Mouse (Mus musculus) CD4-positive helper T cell, adult 2 months (primary cell): ENCODE measurements at regions not wholly inside any gene's neighbourhood (a gene's known extent, or its start where the extent isn't known, plus 50 kb on each side); places are given as distances from the start of the nearest gene placed in this dataset.
"Not testable (repeated sequence)": the region's sequence is repeated elsewhere in the genome, so short reads cannot be mapped to it uniquely, and the experiment has no call there.

Experiments used
- DNase-seq: peaks from one replicate; pipeline ENCODE4 v3.0.0-alpha.2; 2012; ENCODE audit warnings: low read depth, missing footprints, low spot score

GRCm38 (mm10) chr17:49278973-49279727, 149.0 kb upstream of the Mocs1 start:
- no peak for DNase-seq

- DNase-seq = no peak
Measured at GRCm38 (mm10) chr17:49281344-49281743, 146.8 kb upstream of the Mocs1 start.

GRCm38 (mm10) chr17:49282498-49282897, 145.7 kb upstream of the Mocs1 start:
- DNase-seq = no peak

DNA sequence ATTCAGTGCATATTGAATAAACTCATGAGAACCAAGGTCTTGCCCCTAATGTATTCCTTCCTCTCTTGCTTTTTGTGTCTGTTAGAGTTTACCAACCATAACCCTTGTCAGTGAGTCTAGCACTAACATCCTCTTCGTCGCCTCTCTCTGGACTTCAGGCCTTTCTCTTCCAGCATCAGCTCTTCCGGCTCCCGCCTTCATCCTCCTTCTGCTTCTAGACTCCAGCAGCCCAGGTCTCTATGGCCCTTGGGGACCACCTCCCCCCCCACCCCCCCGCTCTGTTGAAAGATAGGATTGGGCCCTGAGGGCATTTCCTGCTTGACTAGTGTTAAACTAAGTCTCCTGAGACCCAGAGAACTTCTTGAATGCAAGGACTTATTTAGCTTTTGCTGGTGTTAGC, 144.7 kb upstream of the Mocs1 start:
- no peak for DNase-seq

DNA sequence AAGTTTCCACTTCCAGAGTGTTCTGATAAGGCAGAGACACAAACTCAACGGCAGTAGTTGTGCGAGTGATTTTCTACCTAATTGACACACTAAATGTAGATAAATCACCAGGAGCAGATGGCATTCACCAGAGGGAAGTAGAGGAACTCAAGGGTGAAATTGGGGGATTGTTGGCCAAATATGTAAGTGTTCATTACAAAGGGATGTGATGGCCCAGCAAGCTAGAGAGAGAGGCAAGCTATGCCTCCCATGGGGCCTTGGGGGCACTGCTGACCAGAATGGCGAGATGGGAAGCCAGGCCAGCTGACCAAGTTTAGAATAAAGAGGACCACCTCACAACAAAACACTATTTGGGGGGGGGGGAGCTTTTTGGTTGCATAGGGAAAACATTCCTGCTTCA, 136.5 kb upstream of the Mocs1 start:
- no peak for DNase-seq

GRCm38 (mm10) chr17:49304461-49304860, 123.7 kb upstream of the Mocs1 start:
- DNase-seq = no peak

- no peak for DNase-seq
Measured at GRCm38 (mm10) chr17:49305116-49305515, 123.0 kb upstream of the Mocs1 start.

DNA sequence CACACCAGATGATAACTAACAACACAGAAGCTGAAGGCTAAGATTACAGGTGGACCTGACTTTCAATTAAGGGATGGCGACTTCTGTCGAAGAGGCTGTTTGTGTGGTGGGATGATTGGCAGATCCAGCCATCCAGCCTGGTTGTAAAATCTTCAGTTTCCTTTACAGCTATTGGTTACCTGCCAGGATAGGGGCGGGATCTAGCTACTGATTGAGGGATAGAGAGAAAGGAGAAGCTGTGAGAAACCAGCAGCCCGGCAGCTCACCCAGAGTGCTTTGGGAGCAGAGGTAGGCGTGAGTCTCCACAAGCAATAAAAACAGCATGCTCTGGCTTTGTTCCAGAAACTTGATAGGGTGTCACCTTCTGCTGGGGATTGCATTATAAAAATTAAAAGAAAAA, 119.1 kb upstream of the Mocs1 start:
- no peak for DNase-seq

DNA sequence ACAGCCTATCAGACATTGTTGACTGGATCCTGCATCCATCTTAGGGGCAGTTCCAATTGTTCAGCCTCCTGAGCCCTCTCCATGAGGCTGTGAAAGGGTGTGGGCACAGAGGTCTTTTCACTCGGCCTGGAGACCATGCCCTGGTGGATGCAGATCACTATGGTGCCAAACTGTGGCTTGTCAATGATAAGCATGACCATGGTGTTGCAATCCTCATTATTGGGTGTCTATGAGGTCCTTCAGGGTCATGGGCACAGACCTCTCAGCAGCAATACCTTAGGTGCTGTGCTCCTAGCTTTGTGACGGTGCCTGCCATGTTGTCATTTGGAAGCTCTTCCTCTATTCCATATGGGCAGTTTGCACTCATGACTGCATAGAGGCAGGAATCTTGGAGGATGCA, 114.0 kb upstream of the Mocs1 start:
- no peak for DNase-seq

DNA sequence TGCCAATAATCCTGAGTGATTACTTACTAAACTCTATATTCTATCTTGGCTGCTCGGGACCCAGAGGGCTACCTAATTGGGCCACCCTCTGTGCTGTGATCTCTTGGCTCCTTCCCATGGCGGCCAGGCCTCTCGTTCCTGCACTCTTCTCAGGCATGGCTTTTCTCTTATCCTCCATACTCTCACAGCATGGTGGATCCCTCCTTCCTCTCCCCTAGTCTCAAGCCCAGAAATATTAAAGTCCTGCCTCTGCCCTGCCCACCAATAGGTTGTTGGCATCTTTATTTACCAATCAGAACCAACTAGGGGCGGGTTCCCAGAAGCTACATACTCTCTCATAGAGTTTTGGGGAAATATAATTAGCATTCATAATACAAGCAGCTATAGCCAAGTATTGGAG, 100.6 kb upstream of the Mocs1 start:
- DNase-seq = no peak

- no peak for DNase-seq
Measured at GRCm38 (mm10) chr17:49335318-49335717, 92.8 kb upstream of the Mocs1 start.

- DNase-seq = no peak
Measured at GRCm38 (mm10) chr17:49337881-49338280, 90.3 kb upstream of the Mocs1 start.

- no peak for DNase-seq
Measured at GRCm38 (mm10) chr17:49342636-49343035, 85.5 kb upstream of the Mocs1 start.

DNA sequence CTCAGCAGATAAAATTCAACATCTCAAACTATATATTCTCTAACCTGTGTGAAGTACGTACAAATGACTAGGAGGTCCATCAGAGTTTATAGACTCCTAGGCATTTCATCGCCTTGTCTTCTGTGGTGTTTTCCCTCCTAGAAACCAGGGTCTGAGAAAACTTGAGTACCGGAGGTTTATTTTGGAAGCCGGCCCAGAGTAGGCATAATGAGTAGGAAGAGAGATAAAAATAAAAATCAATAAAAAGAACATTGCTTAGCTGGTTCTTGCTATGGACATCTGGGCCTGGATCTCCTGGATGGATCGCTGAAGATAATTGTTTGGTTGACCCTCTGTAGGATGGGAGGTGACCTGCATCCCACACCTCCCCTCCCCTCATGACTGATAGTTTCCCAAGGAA, 81.5 kb upstream of the Mocs1 start:
- DNase-seq = no peak

- DNase-seq = no peak
Measured at GRCm38 (mm10) chr17:49349328-49349727, 78.8 kb upstream of the Mocs1 start.

- no peak for DNase-seq
Measured at GRCm38 (mm10) chr17:49359212-49359611, 69.0 kb upstream of the Mocs1 start.

- not testable (repeated sequence) for DNase-seq
Measured at GRCm38 (mm10) chr17:49360251-49360650, 67.9 kb upstream of the Mocs1 start.

- DNase-seq = no peak
Measured at GRCm38 (mm10) chr17:49367791-49368190, 60.4 kb upstream of the Mocs1 start.

- no peak for DNase-seq
Measured at GRCm38 (mm10) chr17:49368476-49369269, 59.5 kb upstream of the Mocs1 start.

DNA sequence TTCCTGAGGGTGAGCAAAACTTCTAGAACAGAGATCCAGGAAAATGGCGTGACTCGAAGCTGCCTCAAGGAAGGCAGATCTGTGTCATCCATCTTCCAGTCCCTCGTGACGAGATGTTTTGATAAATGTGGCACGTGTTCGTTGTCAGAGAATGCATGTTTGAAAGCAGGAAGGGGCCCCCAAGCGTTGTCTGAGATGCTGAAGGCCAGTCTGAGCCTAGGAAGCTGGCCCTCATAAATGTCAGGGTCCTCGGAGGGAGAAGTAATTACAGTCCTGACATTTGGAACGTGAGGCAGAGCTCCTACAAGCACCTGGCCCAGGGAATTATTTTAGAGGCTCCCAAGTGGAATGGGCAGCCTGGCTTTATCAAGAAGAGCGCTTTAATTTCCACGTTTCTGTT, 50.5 kb upstream of the Mocs1 start:
- DNase-seq = no peak
